Mouse (Mus musculus): ENCODE data around the gene Cttnbp2nl. TPM values are rescaled to one million over a fixed set of nuclear protein-coding genes. Genes with fewer than 3 reads are reported as not detected.

The Cttnbp2nl gene
- total and polyA plus RNA-seq, 3 experiments = 0.08 to 0.49 TPM; not detected in 1

- TF ChIP-seq E2F4 (IDR thresholded peaks at IDR 0.05; ENCODE audit: borderline replicate concordance, low read depth, low read length) = no peak
- TF ChIP-seq CHD2 (IDR thresholded peaks at IDR 0.05; ENCODE audit: low read length) = no peak
- no peak for TF ChIP-seq UBTF (IDR thresholded peaks at IDR 0.05; ENCODE audit: borderline replicate concordance, insufficient read depth, low read depth, low read length)
- TF ChIP-seq EP300 (IDR thresholded peaks at IDR 0.05; ENCODE audit: low read depth in 1 of 2, low read length in 2 of 2) = no peak
These were observed 18.3 kb upstream of the Cttnbp2nl start (continued) for GRCm38 (mm10) chr3:105071251-105071650.

- H3K4me3 ChIP-seq (ENCODE audit: control insufficient read depth in 1 of 2, insufficient read depth in 1 of 2, low read depth in 2 of 2, low read length in 2 of 2) = no peak overlapping the region
- TF ChIP-seq ZKSCAN1 (IDR thresholded peaks at IDR 0.05; ENCODE audit: low read depth, low read length) (no peak), JUND (IDR thresholded peaks at IDR 0.05; ENCODE audit: low read depth, low read length) (no peak), SMC3 (IDR thresholded peaks at IDR 0.05; ENCODE audit: low read depth, low read length) (no peak), BHLHE40 (IDR thresholded peaks at IDR 0.05; ENCODE audit: borderline replicate concordance, low read depth, low read length) (no peak), MYC (IDR thresholded peaks at IDR 0.05; ENCODE audit: low read depth, low read length) (no peak), EP300 (IDR thresholded peaks at IDR 0.05; ENCODE audit: low read depth in 1 of 2, low read length in 2 of 2) (no peak), MAFK (IDR thresholded peaks at IDR 0.05; ENCODE audit: borderline replicate concordance, low read depth, low read length) (no peak), ZC3H11A (IDR thresholded peaks at IDR 0.05; ENCODE audit: low read depth, low read length) (no peak), MEF2A (IDR thresholded peaks at IDR 0.05; ENCODE audit: extremely low read depth, insufficient replicate concordance, low read depth, low read length, poor library complexity, severe bottlenecking) (no peak), TBP (IDR thresholded peaks at IDR 0.05; ENCODE audit: low read depth, low read length) (no peak), HCFC1 (IDR thresholded peaks at IDR 0.05; ENCODE audit: low read depth, low read length) (no peak), SIN3A (IDR thresholded peaks at IDR 0.05; ENCODE audit: low read length) (no peak), NELFE (IDR thresholded peaks at IDR 0.05; ENCODE audit: low read depth, low read length) (no peak), ELF1 (IDR thresholded peaks at IDR 0.05; ENCODE audit: low read depth, low read length) (no peak), POLR2A (IDR thresholded peaks at IDR 0.05; ENCODE audit: control insufficient read depth in 1 of 2, insufficient read depth in 1 of 2, low read depth in 1 of 2, low read length in 2 of 2, poor library complexity in 1 of 2) (no peak), UBTF (IDR thresholded peaks at IDR 0.05; ENCODE audit: borderline replicate concordance, insufficient read depth, low read depth, low read length) (no peak), CHD1 (IDR thresholded peaks at IDR 0.05; ENCODE audit: low read depth, low read length) (no peak)
- H3K27me3 ChIP-seq (ENCODE audit: control insufficient read depth in 1 of 2, insufficient read depth in 2 of 2, low read length in 2 of 2) = peaks cover 3 to 4% of the 10 kb centered on the region in 2 experiments; a peak in 3 of 4 replicates
- no peak overlapping the region for H3K9ac ChIP-seq (ENCODE audit: control insufficient read depth, low read depth, low read length, poor library complexity, severe bottlenecking)
- no peaks in the 10 kb centered on the region for H3K79me2 ChIP-seq (ENCODE audit: control insufficient read depth, insufficient read depth, low read length, poor library complexity)
- no peaks in the 10 kb centered on the region for H3K4me1 ChIP-seq (ENCODE audit: control insufficient read depth in 1 of 2, insufficient read depth in 2 of 2, low read length in 2 of 2)
- no peaks in the 10 kb centered on the region for H3K9me3 ChIP-seq (replicated peaks; ENCODE audit: insufficient read depth, low read length)
- H3K27ac ChIP-seq (ENCODE audit: control insufficient read depth, low read depth, low read length) = no peak overlapping the region
- H3K36me3 ChIP-seq (ENCODE audit: control insufficient read depth in 1 of 2, insufficient read depth in 2 of 2, low read length in 2 of 2) = no peaks in the 10 kb centered on the region
- no peak for DNase-seq (ENCODE audit: low read depth, low spot score)
These were observed 17.6 kb upstream of the Cttnbp2nl start for GRCm38 (mm10) chr3:105070553-105070952.

- Histone ChIP-seq H3K4me3 (ENCODE audit: control insufficient read depth in 1 of 2, insufficient read depth in 1 of 2, low read depth in 2 of 2, low read length in 2 of 2) (no peak within 1 kb of the TSS), H3K4me1 (ENCODE audit: control insufficient read depth in 1 of 2, insufficient read depth in 2 of 2, low read length in 2 of 2) (no peaks in the 10 kb centered on the region), H3K9me3 (replicated peaks; ENCODE audit: insufficient read depth, low read length) (no peaks in the 10 kb centered on the region), H3K9ac (ENCODE audit: control insufficient read depth, low read depth, low read length, poor library complexity, severe bottlenecking) (no peak within 1 kb of the TSS), H3K27ac (ENCODE audit: control insufficient read depth, low read depth, low read length) (no peak within 1 kb of the TSS), H3K36me3 (ENCODE audit: control insufficient read depth in 1 of 2, insufficient read depth in 2 of 2, low read length in 2 of 2) (no peaks in the 10 kb centered on the region), H3K27me3 (ENCODE audit: control insufficient read depth in 1 of 2, insufficient read depth in 2 of 2, low read length in 2 of 2) (no peaks in the 10 kb centered on the region), H3K79me2 (ENCODE audit: control insufficient read depth, insufficient read depth, low read length, poor library complexity) (no peaks in the 10 kb centered on the region)
- TF ChIP-seq SIN3A (IDR thresholded peaks at IDR 0.05; ENCODE audit: low read length) = no peak
- TF ChIP-seq MEF2A (IDR thresholded peaks at IDR 0.05; ENCODE audit: extremely low read depth, insufficient replicate concordance, low read depth, low read length, poor library complexity, severe bottlenecking) = no peak
- no peak for TF ChIP-seq MYB (IDR thresholded peaks at IDR 0.05; ENCODE audit: low read depth, low read length)
- TF ChIP-seq TCF12 (IDR thresholded peaks at IDR 0.05; ENCODE audit: low read depth, low read length) = no peak
- no peak for TF ChIP-seq CHD2 (IDR thresholded peaks at IDR 0.05; ENCODE audit: low read length)
- TF ChIP-seq CTCF (IDR thresholded peaks at IDR 0.05 in 2 of 3, conservative IDR thresholded peaks at IDR 0.05 in 1 of 3; ENCODE audit: control insufficient read depth in 1 of 3, insufficient read depth in 1 of 3, low read depth in 2 of 3, low read length in 3 of 3, poor library complexity in 1 of 3, severe bottlenecking in 1 of 3) = no peak
- TF ChIP-seq ZC3H11A (IDR thresholded peaks at IDR 0.05; ENCODE audit: low read depth, low read length) = no peak
- no peak for TF ChIP-seq SMC3 (IDR thresholded peaks at IDR 0.05; ENCODE audit: low read depth, low read length)
- TF ChIP-seq GATA1 (IDR thresholded peaks at IDR 0.05; ENCODE audit: low read depth, low read length) = no peak
- no peak for TF ChIP-seq ZMIZ1 (IDR thresholded peaks at IDR 0.05; ENCODE audit: low read depth, low read length)
- no peak for TF ChIP-seq KAT2A (conservative IDR thresholded peaks at IDR 0.05; ENCODE audit: low read depth, low read length)
- TF ChIP-seq TBP (IDR thresholded peaks at IDR 0.05; ENCODE audit: low read depth, low read length) = no peak
- no peak for TF ChIP-seq POLR2AphosphoS5 (IDR thresholded peaks at IDR 0.05; ENCODE audit: borderline replicate concordance, low read depth, low read length)
- no peak for TF ChIP-seq NRF1 (IDR thresholded peaks at IDR 0.05; ENCODE audit: insufficient read depth, low read depth, low read length, poor library complexity, severe bottlenecking)
- DNase-seq (ENCODE audit: low read depth, low spot score) = no peak
These were observed 13.6 kb upstream of the Cttnbp2nl start, which contains the start of gene 4930564D02Rik for GRCm38 (mm10) chr3:105066544-105066943. TSS of gene 4930564D02Rik (plus strand) at chr3:105066844.
